Mouse (Mus musculus) forebrain, postnatal 0 days (tissue): ENCODE data around the gene Gpr35. TPM values are rescaled to one million over a fixed set of nuclear protein-coding genes. Genes with fewer than 3 reads are reported as not detected.
A peak's percentile ranks its signal among the peaks of the same experiment; 100 is the strongest.

ENCODE experiments used
- ATAC-seq: fragments of 200-750 bp; cut with Nextera tagmentation; 2 replicates; pipeline ENCODE4 v1.8.0; 2017; ENCODE audit warnings: mild to moderate bottlenecking, moderate library complexity
- DNase-seq: peaks from one replicate; pipeline ENCODE4 v3.0.0-alpha.2; 2015
- H3K27ac ChIP-seq: fragments of 300-500 bp; sonication (generic); 2 replicates; pipeline ENCODE4 v1.5.1; 2014; ENCODE audit warnings: low read depth, mild to moderate bottlenecking, antibody characterized with exemption, low read length, moderate library complexity, mixed read lengths
- H3K27me3 ChIP-seq: fragments of 300-500 bp; sonication (generic); 2 replicates; pipeline ENCODE4 v1.6.1; 2014; ENCODE audit warnings: mild to moderate bottlenecking, low read length, mixed read lengths; ENCODE audit not compliant: insufficient read depth
- H3K36me3 ChIP-seq: fragments of 300-500 bp; sonication (generic); 2 replicates; pipeline ENCODE4 v1.6.1; 2014; ENCODE audit warnings: mild to moderate bottlenecking, moderate library complexity; ENCODE audit not compliant: insufficient read depth
- H3K4me1 ChIP-seq: fragments of 300-500 bp; sonication (generic); 2 replicates; pipeline ENCODE4 v1.6.1; 2014; ENCODE audit warnings: antibody characterized with exemption; ENCODE audit not compliant: insufficient read depth
- H3K4me2 ChIP-seq: fragments of 300-500 bp; sonication (generic); 2 replicates; pipeline ENCODE4 v1.6.1; 2014; ENCODE audit warnings: low read depth, mild to moderate bottlenecking, moderate library complexity
- H3K4me3 ChIP-seq: fragments of 300-500 bp; sonication (generic); 2 replicates; pipeline ENCODE4 v1.5.1; 2014; ENCODE audit warnings: low read depth, low read length, mixed read lengths
- H3K9ac ChIP-seq: fragments of 300-500 bp; sonication (generic); 2 replicates; pipeline ENCODE4 v1.6.1; 2014; ENCODE audit warnings: mild to moderate bottlenecking
- H3K9me3 ChIP-seq: fragments of 300-500 bp; sonication (generic); 2 replicates; pipeline ENCODE4 v1.6.1; 2016; ENCODE audit warnings: low read length
- CTCF ChIP-seq: sonication (generic); IDR thresholded peaks from 2 replicates; pipeline ENCODE4 v1.5.1; 2016; ENCODE audit warnings: antibody characterized with exemption, control low read depth, low read depth
- WGBS: fragments of 180-500 bp; shearing (Covaris S2); extraction: QIAGEN DNeasy Blood & Tissue Kit; methylation state at CpG from one replicate; pipeline ENCODE4 v1.1.7; 2014; 5-methylcytosine and 5-hydroxymethylcytosine counted together
- polyA plus RNA-seq: library from polyadenylated mRNA; unstranded; fragments of >200 nt; fragmentation: Nextera tagmentation; extraction: Ambion mirVana; gene quantifications from 2 replicates; pipeline ENCODE4 v1.2.1, GENCODE M21; 2015
- total RNA-seq: library from RNA; depleted of rRNA; stranded (reverse); fragments of >200 nt; gene quantifications from 2 replicates; pipeline ENCODE4 v1.2.3, GENCODE M21; 2014; rRNA removed

The Gpr35 gene
- total RNA-seq (0.38 and 1.8 TPM in 2 replicates), polyA plus RNA-seq (0.28 and 0.44 TPM in 2 replicates)

DNA sequence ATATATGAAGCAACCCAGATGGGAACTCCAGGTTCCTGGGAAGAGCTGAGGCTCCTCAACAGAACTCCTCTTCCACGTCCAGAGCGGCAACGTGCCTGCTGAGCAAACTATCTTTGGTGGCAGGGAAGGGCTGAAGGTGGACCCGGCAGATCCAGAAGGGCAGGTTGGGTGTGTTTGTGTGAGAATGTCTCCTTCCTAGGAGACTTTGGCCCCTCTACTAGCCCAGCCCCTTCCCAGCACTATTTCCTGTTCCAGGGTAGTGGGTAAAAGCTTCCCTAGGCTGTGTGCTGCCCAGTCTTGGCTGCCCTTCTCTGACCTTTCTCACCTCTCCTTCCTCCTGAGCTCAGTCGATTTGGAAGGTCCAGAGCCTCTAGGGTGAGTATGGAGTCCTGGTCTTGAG lies at the start of gene Gpr35:
Gene Gpr35, plus strand, starts transcription at position 259 of the 400 bp plus-strand sequence.
- no peak for ATAC-seq
- WGBS: 89% methylated on average over 5 of the region's 5 CpGs

GRCm38 (mm10) chr1:92902786-92903185 lies 47.9 kb upstream of the Gpr35 start, which contains the start of gene Ankmy1:
Gene Ankmy1 (minus strand): TSS chr1:92902906.
- Histone ChIP-seq H3K4me2 (peak within 1 kb of the TSS; percentile 48), H3K4me3 (peak within 1 kb of the TSS; percentile 20; the same call in 1 of the 2 replicates), H3K27me3 (no peaks in the 10 kb centered on the region), H3K27ac (peak within 1 kb of the TSS; percentile 35; the same call in 1 of the 2 replicates), H3K9ac (no peak within 1 kb of the TSS), H3K9me3 (no peaks in the 10 kb centered on the region), H3K36me3 (no peaks in the 10 kb centered on the region), H3K4me1 (peaks cover 4% of the 10 kb centered on the region)
- DNase-seq (peak; percentile 78), ATAC-seq (peak; percentile 42)
- TF ChIP-seq CTCF: no peak
- WGBS: 2% methylated on average over 15 of the region's 15 CpGs

More for the DNA sequence above, at the start of gene Gpr35:
- Histone ChIP-seq H3K4me1 (no peaks in the 10 kb centered on the region), H3K9me3 (no peaks in the 10 kb centered on the region), H3K27me3 (no peaks in the 10 kb centered on the region), H3K36me3 (peaks cover 43% of the 10 kb centered on the region), H3K4me3 (no peak within 1 kb of the TSS), H3K9ac (no peak within 1 kb of the TSS), H3K4me2 (no peak within 1 kb of the TSS), H3K27ac (no peak within 1 kb of the TSS)
- no peak for TF ChIP-seq CTCF
- DNase-seq: no peak

- TF ChIP-seq CTCF: no peak
- ATAC-seq: no peak
- H3K36me3 ChIP-seq: no peaks in the 10 kb centered on the region
These were observed 47.0 kb upstream of the Gpr35 start for GRCm38 (mm10) chr1:92903627-92904026.

DNA sequence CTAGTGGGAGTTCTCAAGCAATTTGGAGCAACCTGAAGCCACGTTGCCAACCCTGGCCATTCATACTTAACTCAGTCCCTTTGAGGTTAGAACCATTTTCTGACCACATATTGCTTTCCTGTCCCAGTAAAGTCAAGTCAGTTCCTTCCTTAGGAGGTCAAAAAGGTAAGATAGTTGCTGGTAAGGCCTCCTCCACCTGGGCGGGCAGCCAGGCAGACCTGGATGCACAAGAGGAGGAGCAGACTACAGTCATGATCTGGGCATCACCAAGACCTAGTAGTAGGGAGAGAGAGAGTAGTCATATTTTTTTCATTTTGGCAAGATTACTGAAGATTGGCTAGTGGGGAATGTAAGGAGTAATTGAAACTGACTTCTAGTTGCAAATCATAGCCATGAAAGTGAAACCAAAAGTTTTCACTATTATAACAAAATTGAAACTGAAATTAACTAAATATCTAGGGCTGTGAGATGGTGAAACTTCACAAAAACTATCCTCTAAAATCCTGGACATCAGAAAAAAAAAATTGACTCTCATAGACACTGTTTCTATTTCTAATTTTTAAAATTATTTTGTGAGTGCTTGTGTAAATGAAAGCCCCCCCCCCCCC lies 44.9 kb upstream of the Gpr35 start:
- WGBS: 94% methylated on average over 2 of the region's 2 CpGs
- no peaks in the 10 kb centered on the region for H3K27me3 ChIP-seq
- no peak overlapping the region for H3K27ac ChIP-seq
- H3K4me2 ChIP-seq: no peak overlapping the region
- DNase-seq (no peak), ATAC-seq (no peak)
- H3K4me1 ChIP-seq: peaks cover 17% of the 10 kb centered on the region
- no peak for TF ChIP-seq CTCF
- no peak overlapping the region for H3K9ac ChIP-seq
- no peaks in the 10 kb centered on the region for H3K9me3 ChIP-seq
- no peaks in the 10 kb centered on the region for H3K36me3 ChIP-seq
- no peak overlapping the region for H3K4me3 ChIP-seq

More at GRCm38 (mm10) chr1:92903627-92904026, 47.0 kb upstream of the Gpr35 start:
- Histone ChIP-seq H3K27ac (no peak overlapping the region), H3K4me3 (no peak overlapping the region), H3K9ac (no peak overlapping the region), H3K27me3 (no peaks in the 10 kb centered on the region), H3K9me3 (no peaks in the 10 kb centered on the region), H3K4me2 (no peak overlapping the region), H3K4me1 (peaks cover 7% of the 10 kb centered on the region)
- WGBS: 48% methylated on average over 4 of the region's 4 CpGs
- DNase-seq: peak; percentile 67

DNA sequence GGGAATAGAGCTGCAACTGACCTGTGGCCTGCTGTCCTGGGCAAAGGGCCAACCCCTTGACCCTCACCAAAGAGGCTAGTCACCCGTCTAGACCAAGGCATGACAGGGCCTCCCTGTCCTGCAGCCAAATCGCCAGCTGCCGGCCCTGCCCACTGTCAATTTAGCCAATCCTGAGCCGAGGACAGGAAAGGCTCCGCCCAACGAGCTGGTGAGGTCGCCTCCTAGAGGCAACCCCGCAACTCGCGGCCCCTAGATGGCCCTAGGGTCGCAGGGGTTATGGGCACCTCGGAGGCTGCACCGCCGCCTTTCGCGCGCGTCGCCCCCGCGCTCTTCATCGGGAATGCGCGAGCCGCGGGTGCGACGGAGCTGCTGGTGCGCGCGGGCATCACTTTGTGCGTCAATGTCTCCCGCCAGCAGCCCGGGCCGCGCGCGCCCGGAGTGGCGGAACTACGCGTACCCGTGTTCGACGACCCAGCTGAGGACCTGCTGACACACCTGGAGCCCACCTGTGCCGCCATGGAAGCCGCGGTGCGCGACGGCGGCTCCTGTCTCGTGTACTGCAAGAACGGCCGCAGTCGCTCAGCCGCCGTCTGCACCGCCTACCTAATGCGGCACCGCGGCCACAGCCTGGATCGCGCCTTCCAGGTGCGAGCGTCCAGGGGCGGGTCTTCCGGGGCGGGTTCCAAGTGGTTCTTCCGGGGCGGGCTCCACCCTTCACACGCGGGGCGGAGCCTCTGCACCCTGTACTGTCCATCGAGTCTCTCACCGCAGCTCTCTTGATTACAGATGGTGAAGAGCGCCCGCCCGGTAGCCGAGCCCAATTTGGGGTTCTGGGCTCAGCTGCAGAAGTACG lies 43.7 kb upstream of the Gpr35 start, which contains the start of gene Dusp28:
Gene Dusp28, plus strand, starts transcription at position 203 of the 853 bp plus-strand sequence.
- no peaks in the 10 kb centered on the region for H3K27me3 ChIP-seq
- peak; percentile 74 for TF ChIP-seq CTCF
- H3K9me3 ChIP-seq: no peaks in the 10 kb centered on the region
- H3K27ac ChIP-seq: peak within 1 kb of the TSS; percentile 89
- peaks cover 19% of the 10 kb centered on the region for H3K4me1 ChIP-seq
- H3K4me2 ChIP-seq: peak within 1 kb of the TSS; percentile 87
- H3K36me3 ChIP-seq: no peaks in the 10 kb centered on the region
- H3K9ac ChIP-seq: peak within 1 kb of the TSS; percentile 76
- under 1% methylated on average over 78 of the region's 81 CpGs for WGBS
- DNase-seq: peak; percentile 87
- H3K4me3 ChIP-seq: peak within 1 kb of the TSS; percentile 66
- peak; percentile 76 for ATAC-seq

GRCm38 (mm10) chr1:92907632-92908360 lies 42.9 kb upstream of the Gpr35 start:
- Histone ChIP-seq H3K27me3 (no peaks in the 10 kb centered on the region), H3K9ac (peak overlapping the region; percentile 76), H3K4me3 (peak overlapping the region; percentile 66), H3K27ac (peak overlapping the region; percentile 89), H3K4me1 (peaks cover 25% of the 10 kb centered on the region), H3K9me3 (no peaks in the 10 kb centered on the region), H3K36me3 (no peaks in the 10 kb centered on the region), H3K4me2 (peak overlapping the region; percentile 87)
- TF ChIP-seq CTCF: no peak
- no peak for DNase-seq
- ATAC-seq: no peak
- WGBS: 41% methylated on average over 20 of the region's 20 CpGs
